Mouse (Mus musculus) MEL (cell line): ENCODE measurements around the gene A530016L24Rik. TPM values are rescaled to one million over a fixed set of nuclear protein-coding genes. Genes with fewer than 3 reads are reported as not detected.
A peak's percentile ranks its signal among the peaks of the same experiment; 100 is the strongest.

ENCODE experiments used
- DNase-seq: peaks from one replicate; pipeline ENCODE4 v3.0.0; 2011; ENCODE audit warnings: low read depth, low spot score
- H3K27ac ChIP-seq: 2 replicates; pipeline ENCODE4 v1.5.1; 2012; ENCODE audit warnings: low read depth, mild to moderate bottlenecking, control low read depth, low read length, moderate library complexity; ENCODE audit not compliant: control insufficient read depth
- H3K27me3 ChIP-seq, 2 experiments: fragments of 150-350 bp in 1 of 2; sonication (generic) in 1 of 2; 2 replicates each; pipeline ENCODE4 v1.6.1; 2012; ENCODE audit warnings: low read length in 2 of 2, mild to moderate bottlenecking in 2 of 2, improper control_type of control experiment in 1 of 2, moderate library complexity in 1 of 2; ENCODE audit not compliant: insufficient read depth in 2 of 2, control insufficient read depth in 1 of 2
- H3K36me3 ChIP-seq, 2 experiments: 2 replicates each; pipeline ENCODE4 v1.6.1; 2012 to 2014; ENCODE audit warnings: low read length in 2 of 2, improper control_type of control experiment in 1 of 2, inconsistent platforms in 1 of 2, mild to moderate bottlenecking in 1 of 2; ENCODE audit not compliant: insufficient read depth in 2 of 2, control insufficient read depth in 1 of 2
- H3K4me1 ChIP-seq, 2 experiments: fragments of 150-350 bp in 1 of 2; sonication (generic) in 1 of 2; 2 replicates each; pipeline ENCODE4 v1.6.1; 2012; ENCODE audit warnings: low read length in 2 of 2, improper control_type of control experiment in 1 of 2, mild to moderate bottlenecking in 1 of 2; ENCODE audit not compliant: insufficient read depth in 2 of 2, control insufficient read depth in 1 of 2
- H3K4me3 ChIP-seq, 2 experiments: fragments of 150-350 bp in 1 of 2; sonication (generic) in 1 of 2; 2 replicates each; pipeline ENCODE4 v1.5.1; 2012; ENCODE audit warnings: low read depth in 2 of 2, low read length in 2 of 2, mild to moderate bottlenecking in 2 of 2, moderate library complexity in 2 of 2, control low read depth in 1 of 2, improper control_type of control experiment in 1 of 2; ENCODE audit not compliant: control insufficient read depth in 1 of 2, insufficient read depth in 1 of 2
- H3K79me2 ChIP-seq: 2 replicates; pipeline ENCODE4 v1.6.1; 2012; ENCODE audit warnings: mild to moderate bottlenecking, low read length, moderate library complexity; ENCODE audit not compliant: control insufficient read depth, poor library complexity, insufficient read depth
- H3K9ac ChIP-seq: 2 replicates; pipeline ENCODE4 v1.6.1; 2012; ENCODE audit warnings: low read depth, mild to moderate bottlenecking, control low read depth, low read length, moderate library complexity; ENCODE audit not compliant: control insufficient read depth, poor library complexity, severe bottlenecking
- H3K9me3 ChIP-seq: fragments of 150-350 bp; sonication (generic); replicated peaks from 2 replicates; pipeline ENCODE4 v1.6.1; 2012; ENCODE audit warnings: mild to moderate bottlenecking, low read length, improper control_type of control experiment, moderate library complexity; ENCODE audit not compliant: insufficient read depth
- CTCF ChIP-seq, 3 experiments: IDR thresholded peaks in 2 of 3; conservative IDR thresholded peaks in 1 of 3; 2 replicates each; pipeline ENCODE4 v1.5.1; 2011 to 2012; ENCODE audit warnings: low read length in 3 of 3, low read depth in 2 of 3, mild to moderate bottlenecking in 2 of 3, improper control_type of control experiment in 1 of 3, inconsistent platforms in 1 of 3, mixed read lengths in 1 of 3, moderate library complexity in 1 of 3; ENCODE audit not compliant: control insufficient read depth in 1 of 3, insufficient read depth in 1 of 3, poor library complexity in 1 of 3, severe bottlenecking in 1 of 3
- EP300 ChIP-seq, 2 experiments: IDR thresholded peaks; 2 replicates each; pipeline ENCODE4 v1.6.1; 2011; ENCODE audit warnings: improper control_type of control experiment in 2 of 2, low read length in 2 of 2, low read depth in 1 of 2, mild to moderate bottlenecking in 1 of 2
- GATA1 ChIP-seq: IDR thresholded peaks from 2 replicates; pipeline ENCODE4 v1.6.1; 2011; ENCODE audit warnings: low read depth, low read length, improper control_type of control experiment
- JUND ChIP-seq: IDR thresholded peaks from 2 replicates; pipeline ENCODE4 v1.6.1; 2011; ENCODE audit warnings: low read depth, mild to moderate bottlenecking, improper control_type of control experiment, low read length
- KAT2A ChIP-seq: conservative IDR thresholded peaks from 2 replicates; pipeline ENCODE4 v1.6.1; 2012; ENCODE audit warnings: low read depth, low read length, improper control_type of control experiment, inconsistent platforms
- MAFK ChIP-seq: IDR thresholded peaks from 2 replicates; pipeline ENCODE4 v1.6.1; 2011; ENCODE audit warnings: low read depth, mild to moderate bottlenecking, low read length, improper control_type of control experiment, borderline replicate concordance
- MAX ChIP-seq: IDR thresholded peaks from 2 replicates; pipeline ENCODE4 v1.6.1; 2011; ENCODE audit warnings: low read length, improper control_type of control experiment
- MEF2A ChIP-seq: IDR thresholded peaks from 2 replicates; pipeline ENCODE4 v1.6.1; 2014; ENCODE audit warnings: low read depth, mild to moderate bottlenecking, inconsistent platforms, low read length, improper control_type of control experiment; ENCODE audit not compliant: poor library complexity, insufficient replicate concordance, severe bottlenecking; ENCODE audit errors: extremely low read depth
- NRF1 ChIP-seq: IDR thresholded peaks from 2 replicates; pipeline ENCODE4 v1.6.1; 2014; ENCODE audit warnings: low read depth, mild to moderate bottlenecking, inconsistent platforms, low read length, improper control_type of control experiment, moderate library complexity; ENCODE audit not compliant: poor library complexity, insufficient read depth, severe bottlenecking
- POLR2AphosphoS2 ChIP-seq: IDR thresholded peaks from 2 replicates; pipeline ENCODE4 v1.6.1; 2011; ENCODE audit warnings: low read length, improper control_type of control experiment
- RAD21 ChIP-seq: IDR thresholded peaks from 2 replicates; pipeline ENCODE4 v1.6.1; 2011; ENCODE audit warnings: mild to moderate bottlenecking, low read depth, low read length, improper control_type of control experiment
- SMC3 ChIP-seq: IDR thresholded peaks from 2 replicates; pipeline ENCODE4 v1.6.1; 2011; ENCODE audit warnings: low read depth, low read length, improper control_type of control experiment
- TBP ChIP-seq: IDR thresholded peaks from 2 replicates; pipeline ENCODE4 v1.8.0; 2011; ENCODE audit warnings: low read depth, low read length, improper control_type of control experiment
- USF2 ChIP-seq, 2 experiments: IDR thresholded peaks; 2 replicates each; pipeline ENCODE4 v1.6.1; 2011 to 2012; ENCODE audit warnings: improper control_type of control experiment in 2 of 2, low read length in 2 of 2, borderline replicate concordance in 1 of 2, inconsistent platforms in 1 of 2, low read depth in 1 of 2, mild to moderate bottlenecking in 1 of 2; ENCODE audit not compliant: insufficient read depth in 1 of 2
- polyA plus RNA-seq, 2 experiments: library from polyadenylated mRNA; stranded (reverse) in 1 of 2; unstranded in 1 of 2; fragments of >175 nt in 1 of 2; fragments of >200 nt in 1 of 2; gene quantifications; 2 replicates each; pipeline versions ENCODE4 v1.2.1 to v1.2.4; 2012; ENCODE audit warnings: low replicate concordance in 2 of 2, low read depth in 1 of 2; ENCODE audit not compliant: insufficient read length in 2 of 2, insufficient read depth in 1 of 2, missing spikeins in 1 of 2
- total RNA-seq: library from RNA; depleted of rRNA; stranded (reverse); fragments of 300-350 nt; gene quantifications from 2 replicates; pipeline ENCODE4 v1.2.3, GENCODE M21; 2012

The A530016L24Rik gene
- total and polyA plus RNA-seq, 3 experiments, result not detected

DNA sequence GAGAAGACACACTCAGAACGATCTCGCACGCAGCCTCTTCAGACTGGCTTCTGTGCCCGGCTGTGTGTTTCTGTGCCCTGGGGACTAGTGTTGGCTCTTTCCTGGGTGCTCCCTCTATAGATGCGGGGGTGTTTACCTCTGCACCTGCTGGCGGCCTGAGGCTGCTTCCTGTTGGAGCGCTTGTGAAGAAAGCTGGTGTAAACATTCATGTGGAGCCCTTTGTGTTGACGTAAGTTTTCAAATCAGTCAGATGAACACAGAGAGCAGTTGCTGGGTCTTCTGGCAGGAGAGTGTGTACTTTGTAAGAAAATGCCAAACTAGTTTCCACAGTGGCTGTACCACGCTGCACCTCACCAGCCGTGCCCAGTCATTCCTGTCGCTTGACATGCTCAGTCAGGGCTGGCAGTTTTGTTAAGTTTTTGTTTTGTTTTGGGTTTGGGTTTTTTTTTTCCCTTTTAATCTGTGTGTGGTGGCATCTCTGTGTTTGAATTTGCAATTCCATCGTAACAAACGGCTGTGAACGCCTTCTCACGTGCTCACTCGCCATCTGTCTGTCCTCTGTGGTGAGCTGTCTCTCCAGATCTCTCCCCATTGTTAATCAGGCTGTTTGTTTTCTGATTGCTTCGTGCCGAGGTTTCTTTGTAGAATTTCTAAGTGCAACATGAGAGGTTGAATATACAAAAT lies 40.0 kb upstream of the A530016L24Rik start (continued):
- no peak for TF ChIP-seq USF2 (IDR thresholded peaks at IDR 0.05; ENCODE audit: borderline replicate concordance in 1 of 2, insufficient read depth in 1 of 2, low read depth in 1 of 2, low read length in 2 of 2)
- no peak for TF ChIP-seq EP300 (IDR thresholded peaks at IDR 0.05; ENCODE audit: low read depth in 1 of 2, low read length in 2 of 2)
- TF ChIP-seq JUND, result no peak
- TF ChIP-seq TBP, result no peak
- TF ChIP-seq, all 39 proteins: peak for 0

- TF ChIP-seq CTCF (IDR thresholded peaks at IDR 0.05 in 2 of 3, conservative IDR thresholded peaks at IDR 0.05 in 1 of 3; ENCODE audit: control insufficient read depth in 1 of 3, insufficient read depth in 1 of 3, low read depth in 2 of 3, low read length in 3 of 3, poor library complexity in 1 of 3, severe bottlenecking in 1 of 3) (no peak), SMC3 (no peak), KAT2A (no peak), NRF1 (no peak), MEF2A (no peak), RAD21 (no peak), GATA1 (no peak), MAFK (no peak), POLR2AphosphoS2 (no peak), TBP (no peak), MAX (no peak)
Observed at GRCm38 (mm10) chr12:112449828-112450180, 39.4 kb upstream of the A530016L24Rik start.

GRCm38 (mm10) chr12:112450883-112451282 lies 38.4 kb upstream of the A530016L24Rik start:
- no peak for TF ChIP-seq USF2 (IDR thresholded peaks at IDR 0.05; ENCODE audit: borderline replicate concordance in 1 of 2, insufficient read depth in 1 of 2, low read depth in 1 of 2, low read length in 2 of 2)
- peak; percentile 17; the same call in 1 of the 2 replicates for TF ChIP-seq SMC3
- Histone ChIP-seq H3K9me3 (no peaks in the 10 kb centered on the region; the same call in 1 of the 2 replicates), H3K4me1 (no peaks in the 10 kb centered on the region), H3K4me3 (no peak overlapping the region), H3K27me3 (no peaks in the 10 kb centered on the region; a peak in 2 of 4 replicates), H3K27ac (no peak overlapping the region), H3K9ac (no peak overlapping the region), H3K36me3 (no peaks in the 10 kb centered on the region), H3K79me2 (no peaks in the 10 kb centered on the region)
- no peak for DNase-seq

More at GRCm38 (mm10) chr12:112449828-112450180, 39.4 kb upstream of the A530016L24Rik start:
- H3K36me3 ChIP-seq, result no peaks in the 10 kb centered on the region
- no peaks in the 10 kb centered on the region for H3K9me3 ChIP-seq
- H3K27ac ChIP-seq, result no peak overlapping the region
- no peaks in the 10 kb centered on the region; a peak in 2 of 4 replicates for H3K27me3 ChIP-seq
- H3K4me3 ChIP-seq, result no peak overlapping the region
- H3K9ac ChIP-seq, result no peak overlapping the region
- DNase-seq, result no peak
- no peaks in the 10 kb centered on the region for H3K79me2 ChIP-seq
- no peaks in the 10 kb centered on the region for H3K4me1 ChIP-seq
